Mouse (Mus musculus) kidney, postnatal 25 days (tissue): ENCODE results near the gene Gm17521.
"Not testable (repeated sequence)": the region's sequence is repeated elsewhere in the genome, so short reads cannot be mapped to it uniquely, and the experiment has no call there.

Experiments used
- DNase-seq, 2 experiments: peaks; one replicate each; pipeline ENCODE4 v3.0.0; 2021; ENCODE audit warnings: mixed read lengths in 2 of 2

Gm17521 gene

GRCm38 (mm10) chrX:123029569-123029968 is at the start of gene Gm17521:
Gm17521 (minus strand) TSS chrX:123029669.
- DNase-seq, result not testable (repeated sequence)

- no peak for DNase-seq
Observed at GRCm38 (mm10) chrX:123043956-123044355, 14.5 kb upstream of the Gm17521 start.

GRCm38 (mm10) chrX:123043516-123043915 is 14.0 kb upstream of the Gm17521 start:
- DNase-seq, result no peak
